Mouse (Mus musculus): ENCODE measurements around the gene Add1. TPM values are rescaled to one million over a fixed set of nuclear protein-coding genes. Genes with fewer than 3 reads are reported as not detected.
"Not testable (repeated sequence)": the region's sequence is repeated elsewhere in the genome, so short reads cannot be mapped to it uniquely, and the experiment has no call there.

Gene Add1
- polyA plus RNA-seq, 1 experiment from 2014 or later: 158 TPM

DNA sequence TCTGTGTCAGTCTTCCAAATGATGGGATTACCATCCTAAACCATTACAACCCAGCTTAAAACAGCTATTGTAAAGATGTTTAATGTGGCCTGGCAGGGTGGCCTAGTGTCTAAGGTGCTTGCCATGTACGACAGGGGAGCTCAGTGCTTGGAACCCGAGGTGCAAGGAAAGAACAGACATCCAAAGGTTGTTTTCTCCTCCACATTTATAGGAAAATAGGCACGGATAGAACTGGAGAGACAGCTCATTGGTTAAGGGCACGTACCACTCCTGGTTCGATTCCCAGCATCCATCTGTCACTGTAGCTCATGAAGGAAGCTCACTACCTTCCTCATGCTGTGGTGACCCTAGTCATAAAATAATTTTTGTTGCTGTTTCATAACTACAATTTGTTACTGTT lies 14.4 kb downstream of the Add1 start:
- Histone ChIP-seq H3K36me3 (ENCODE audit: control insufficient read depth, insufficient read depth) (no peaks in the 10 kb centered on the region), H3K9me3 (replicated peaks; ENCODE audit: control insufficient read depth, low read length) (no peaks in the 10 kb centered on the region), H3K4me3 (ENCODE audit: low read length) (no peak overlapping the region), H3K27me3 (ENCODE audit: control insufficient read depth, insufficient read depth, low read length) (no peaks in the 10 kb centered on the region), H3K4me1 (ENCODE audit: control insufficient read depth, insufficient read depth, low read length) (peaks cover 14% of the 10 kb centered on the region), H3K4me2 (ENCODE audit: low read depth, low read length) (no peak overlapping the region), H3K27ac (ENCODE audit: low read length) (no peak overlapping the region), H3K9ac (ENCODE audit: low read length) (no peak overlapping the region)
- no peak for ATAC-seq (replicated peaks; ENCODE audit: extremely low read depth, insufficient read depth, low FRiP score)
- 86% methylated on average over 5 of the region's 5 CpGs for WGBS

DNA sequence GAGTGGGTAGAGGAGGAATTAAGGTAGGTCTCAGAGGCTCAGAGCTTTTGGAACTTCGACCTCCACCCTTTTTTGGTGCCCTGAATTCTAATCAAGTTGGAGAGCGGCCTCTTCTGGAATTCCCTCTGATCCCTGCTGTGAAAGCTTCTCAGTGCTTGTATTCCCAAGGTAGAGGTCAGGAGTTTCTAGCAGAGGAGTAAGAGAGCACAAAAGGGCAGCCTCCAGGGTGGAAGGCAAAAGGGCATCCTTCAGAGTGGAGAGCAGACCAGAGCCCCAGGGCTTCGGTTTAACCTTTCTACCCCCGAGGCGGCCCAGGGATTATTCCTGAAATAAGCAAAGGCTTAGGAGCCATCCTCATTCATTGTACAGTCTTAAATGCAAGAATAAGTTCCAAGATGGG lies 16.6 kb downstream of the Add1 start:
- Histone ChIP-seq H3K27ac (ENCODE audit: low read length) (no peak overlapping the region), H3K4me3 (ENCODE audit: low read length) (no peak overlapping the region), H3K4me2 (ENCODE audit: low read depth, low read length) (no peak overlapping the region), H3K9me3 (replicated peaks; ENCODE audit: control insufficient read depth, low read length) (no peaks in the 10 kb centered on the region), H3K36me3 (ENCODE audit: control insufficient read depth, insufficient read depth) (no peaks in the 10 kb centered on the region), H3K4me1 (ENCODE audit: control insufficient read depth, insufficient read depth, low read length) (peaks cover 5% of the 10 kb centered on the region), H3K9ac (ENCODE audit: low read length) (no peak overlapping the region), H3K27me3 (ENCODE audit: control insufficient read depth, insufficient read depth, low read length) (no peaks in the 10 kb centered on the region)
- 32% methylated on average over 5 of the region's 5 CpGs for WGBS
- no peak for ATAC-seq (replicated peaks; ENCODE audit: extremely low read depth, insufficient read depth, low FRiP score)

DNA sequence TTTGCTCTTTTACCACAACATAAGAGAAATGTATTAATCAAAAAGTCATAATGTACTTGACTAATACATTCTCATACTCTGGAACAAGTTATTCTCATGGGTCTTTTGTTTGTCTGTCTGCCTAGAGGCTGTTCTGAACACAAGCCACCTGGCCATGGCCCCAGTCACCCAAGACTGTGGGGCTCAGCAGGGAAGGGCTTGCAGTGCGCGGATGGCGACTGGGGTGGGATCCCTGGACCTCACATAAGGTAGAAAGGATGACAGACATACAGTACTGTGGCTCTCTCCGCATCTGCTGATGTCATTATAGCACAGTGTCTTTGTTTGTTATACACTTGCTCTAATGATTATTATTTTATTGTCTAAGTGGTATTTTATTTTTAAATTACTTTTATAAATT lies 17.2 kb downstream of the Add1 start:
- 78% methylated on average over 4 of the region's 4 CpGs for WGBS
- ATAC-seq (replicated peaks; ENCODE audit: extremely low read depth, insufficient read depth, low FRiP score): no peak; the same call in 1 of the 2 replicates
- Histone ChIP-seq H3K27me3 (ENCODE audit: control insufficient read depth, insufficient read depth, low read length) (no peaks in the 10 kb centered on the region), H3K9me3 (replicated peaks; ENCODE audit: control insufficient read depth, low read length) (no peaks in the 10 kb centered on the region), H3K4me3 (ENCODE audit: low read length) (no peak overlapping the region), H3K9ac (ENCODE audit: low read length) (no peak overlapping the region), H3K27ac (ENCODE audit: low read length) (no peak overlapping the region), H3K36me3 (ENCODE audit: control insufficient read depth, insufficient read depth) (no peaks in the 10 kb centered on the region), H3K4me1 (ENCODE audit: control insufficient read depth, insufficient read depth, low read length) (peaks cover 5% of the 10 kb centered on the region), H3K4me2 (ENCODE audit: low read depth, low read length) (no peak overlapping the region)

DNA sequence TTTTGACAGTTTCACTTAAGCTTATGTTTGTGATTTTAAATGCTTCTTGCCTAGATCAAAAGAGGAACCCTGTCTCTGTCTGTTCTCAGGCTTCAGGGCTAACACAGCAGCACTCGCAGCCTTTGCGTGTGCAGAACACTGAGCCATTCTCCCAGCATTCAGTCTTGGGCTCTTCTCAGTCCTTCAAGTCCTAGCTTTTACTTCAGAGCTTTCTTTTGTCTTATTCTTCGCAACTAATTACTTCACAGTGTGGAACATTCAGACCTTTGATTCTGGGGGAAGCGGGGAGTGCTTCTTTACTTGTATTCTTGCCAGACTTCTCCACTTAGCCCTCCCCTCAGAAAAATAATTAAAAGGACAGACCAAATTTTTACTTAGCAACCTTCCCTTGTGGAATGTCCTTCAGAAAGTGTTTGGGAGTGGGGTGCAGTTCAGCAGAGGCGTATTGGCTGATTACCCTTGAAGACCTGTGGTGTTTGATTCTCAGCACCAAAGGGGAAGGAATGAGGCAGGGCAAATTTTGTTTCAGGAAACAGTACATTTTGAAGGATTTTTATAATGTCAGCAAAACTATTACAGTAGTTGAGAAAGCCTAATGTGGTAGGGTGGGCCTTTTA lies 18.0 kb downstream of the Add1 start:
- no peak overlapping the region for H3K4me2 ChIP-seq (ENCODE audit: low read depth, low read length)
- 76% methylated on average over 5 of the region's 5 CpGs for WGBS
- no peak overlapping the region for H3K4me3 ChIP-seq (ENCODE audit: low read length)
- H3K9ac ChIP-seq (ENCODE audit: low read length): no peak overlapping the region
- H3K27ac ChIP-seq (ENCODE audit: low read length): no peak overlapping the region
- H3K36me3 ChIP-seq (ENCODE audit: control insufficient read depth, insufficient read depth): no peaks in the 10 kb centered on the region
- no peaks in the 10 kb centered on the region for H3K9me3 ChIP-seq (replicated peaks; ENCODE audit: control insufficient read depth, low read length)
- no peaks in the 10 kb centered on the region for H3K27me3 ChIP-seq (ENCODE audit: control insufficient read depth, insufficient read depth, low read length)
- peaks cover 5% of the 10 kb centered on the region for H3K4me1 ChIP-seq (ENCODE audit: control insufficient read depth, insufficient read depth, low read length)
- ATAC-seq (replicated peaks; ENCODE audit: extremely low read depth, insufficient read depth, low FRiP score): no peak

DNA sequence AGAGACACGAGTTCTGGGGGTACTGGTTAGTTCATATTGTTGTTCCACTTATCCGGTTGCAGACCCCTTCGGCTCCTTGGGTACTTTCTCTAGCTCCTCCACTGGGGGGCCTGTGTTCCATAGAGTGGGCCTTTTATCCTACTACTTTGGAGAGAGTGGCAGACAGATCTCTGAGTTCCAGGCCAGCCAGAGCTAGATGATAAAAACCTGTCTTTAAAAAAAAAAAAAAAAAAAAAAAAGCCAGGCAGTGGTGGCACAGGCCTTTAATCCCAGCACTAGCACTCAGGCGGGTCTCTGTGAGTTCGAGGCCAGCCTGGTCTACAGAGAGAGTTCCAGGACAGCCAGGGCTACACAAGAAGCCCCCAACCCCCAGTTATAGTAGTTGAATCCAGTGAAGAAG lies 18.8 kb downstream of the Add1 start:
- not testable (repeated sequence) for ATAC-seq (replicated peaks; ENCODE audit: extremely low read depth, insufficient read depth, low FRiP score); H3K27ac ChIP-seq (ENCODE audit: low read length); H3K27me3 ChIP-seq (ENCODE audit: control insufficient read depth, insufficient read depth, low read length); H3K9ac ChIP-seq (ENCODE audit: low read length); H3K36me3 ChIP-seq (ENCODE audit: control insufficient read depth, insufficient read depth); H3K4me2 ChIP-seq (ENCODE audit: low read depth, low read length); H3K4me3 ChIP-seq (ENCODE audit: low read length); H3K9me3 ChIP-seq (replicated peaks; ENCODE audit: control insufficient read depth, low read length); H3K4me1 ChIP-seq (ENCODE audit: control insufficient read depth, insufficient read depth, low read length)
- 95% methylated on average over 5 of the region's 5 CpGs for WGBS

DNA sequence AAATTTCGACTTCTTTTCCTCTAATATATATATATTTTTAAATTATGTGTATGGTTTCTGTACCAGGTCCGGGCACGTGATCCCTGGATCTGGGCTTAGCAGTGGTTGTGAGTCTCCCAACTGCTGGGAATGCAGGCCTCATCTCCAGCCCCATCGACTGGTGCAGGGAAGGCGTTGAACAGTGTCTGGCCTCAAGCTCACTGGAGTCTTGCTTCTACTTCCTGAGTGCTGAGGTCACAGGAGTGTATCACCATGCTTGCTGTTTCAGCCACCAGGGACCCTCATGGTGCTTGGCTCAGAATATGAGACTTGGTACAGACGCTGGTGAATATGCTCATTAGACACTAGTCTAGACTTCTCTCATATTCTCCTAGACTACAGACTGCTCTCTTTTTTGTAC lies 19.2 kb downstream of the Add1 start:
- no peak overlapping the region for H3K9ac ChIP-seq (ENCODE audit: low read length)
- no peak overlapping the region for H3K4me3 ChIP-seq (ENCODE audit: low read length)
- H3K36me3 ChIP-seq (ENCODE audit: control insufficient read depth, insufficient read depth): no peaks in the 10 kb centered on the region
- H3K27me3 ChIP-seq (ENCODE audit: control insufficient read depth, insufficient read depth, low read length): no peaks in the 10 kb centered on the region
- peaks cover 2% of the 10 kb centered on the region for H3K4me1 ChIP-seq (ENCODE audit: control insufficient read depth, insufficient read depth, low read length)
- H3K4me2 ChIP-seq (ENCODE audit: low read depth, low read length): no peak overlapping the region
- no peaks in the 10 kb centered on the region for H3K9me3 ChIP-seq (replicated peaks; ENCODE audit: control insufficient read depth, low read length)
- no peak for ATAC-seq (replicated peaks; ENCODE audit: extremely low read depth, insufficient read depth, low FRiP score)
- WGBS: 85% methylated on average over 6 of the region's 6 CpGs
- H3K27ac ChIP-seq (ENCODE audit: low read length): no peak overlapping the region

DNA sequence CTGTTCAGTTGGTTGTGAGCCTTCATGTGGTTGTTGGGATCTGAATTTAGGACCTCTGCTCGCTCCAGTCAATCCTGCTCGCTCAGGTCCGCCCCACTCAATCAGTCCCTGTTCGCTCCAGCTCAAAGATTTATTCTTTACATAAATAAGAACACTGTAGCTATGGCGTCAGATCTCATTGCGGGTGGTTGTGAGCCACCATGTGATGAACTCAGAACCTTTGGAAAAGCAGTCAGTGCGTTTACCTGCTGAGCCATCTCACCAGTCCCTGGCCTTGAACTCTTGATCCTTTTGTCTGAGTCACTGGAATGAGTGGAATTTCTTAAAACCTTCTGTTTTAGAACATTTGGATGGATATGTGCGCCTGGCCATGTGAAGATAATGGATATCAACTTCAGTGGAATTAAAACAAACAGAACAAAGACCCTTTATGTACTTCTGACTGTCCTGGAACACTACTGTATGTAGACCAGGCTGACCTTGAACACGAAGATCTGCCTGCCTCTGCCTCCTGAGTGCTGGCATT lies 19.8 kb downstream of the Add1 start:
- 93% methylated on average over 9 of the region's 9 CpGs for WGBS
- ATAC-seq (replicated peaks; ENCODE audit: extremely low read depth, insufficient read depth, low FRiP score): no peak
- H3K9me3 ChIP-seq (replicated peaks; ENCODE audit: control insufficient read depth, low read length): no peaks in the 10 kb centered on the region
- no peak overlapping the region for H3K27ac ChIP-seq (ENCODE audit: low read length)
- no peak overlapping the region for H3K9ac ChIP-seq (ENCODE audit: low read length)
- peaks cover 2% of the 10 kb centered on the region for H3K4me1 ChIP-seq (ENCODE audit: control insufficient read depth, insufficient read depth, low read length)
- H3K4me3 ChIP-seq (ENCODE audit: low read length): no peak overlapping the region
- H3K27me3 ChIP-seq (ENCODE audit: control insufficient read depth, insufficient read depth, low read length): no peaks in the 10 kb centered on the region
- no peak overlapping the region for H3K4me2 ChIP-seq (ENCODE audit: low read depth, low read length)
- no peaks in the 10 kb centered on the region for H3K36me3 ChIP-seq (ENCODE audit: control insufficient read depth, insufficient read depth)

DNA sequence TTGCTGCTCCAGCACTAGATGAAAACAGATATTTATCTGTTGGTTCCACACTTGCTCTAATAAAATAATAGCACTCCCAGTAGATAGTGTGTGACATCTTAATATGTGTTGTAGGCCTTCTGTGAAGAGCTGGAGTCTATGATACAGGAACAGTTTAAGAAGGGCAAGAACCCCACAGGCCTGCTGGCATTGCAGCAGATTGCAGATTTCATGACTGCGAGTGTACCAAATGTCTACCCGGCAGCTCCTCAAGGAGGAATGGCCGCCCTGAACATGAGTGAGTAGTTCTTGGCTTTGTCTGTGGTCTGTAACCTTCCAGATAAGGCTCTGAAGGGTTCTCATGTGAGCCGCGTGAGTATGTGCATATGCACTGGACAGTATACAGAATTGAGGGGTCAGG lies 31.1 kb downstream of the Add1 start:
- no peak overlapping the region for H3K9ac ChIP-seq (ENCODE audit: low read length)
- WGBS: 81% methylated on average over 5 of the region's 5 CpGs
- no peak overlapping the region for H3K27ac ChIP-seq (ENCODE audit: low read length)
- H3K9me3 ChIP-seq (replicated peaks; ENCODE audit: control insufficient read depth, low read length): no peaks in the 10 kb centered on the region
- H3K36me3 ChIP-seq (ENCODE audit: control insufficient read depth, insufficient read depth): peaks cover 28% of the 10 kb centered on the region
- no peaks in the 10 kb centered on the region for H3K27me3 ChIP-seq (ENCODE audit: control insufficient read depth, insufficient read depth, low read length)
- H3K4me2 ChIP-seq (ENCODE audit: low read depth, low read length): no peak overlapping the region
- H3K4me1 ChIP-seq (ENCODE audit: control insufficient read depth, insufficient read depth, low read length): 0 out of 2 replicates have a peak, but pooled peaks cover 3% of the 10 kb centered on the region
- no peak overlapping the region for H3K4me3 ChIP-seq (ENCODE audit: low read length)
- ATAC-seq (replicated peaks; ENCODE audit: extremely low read depth, insufficient read depth, low FRiP score): no peak

DNA sequence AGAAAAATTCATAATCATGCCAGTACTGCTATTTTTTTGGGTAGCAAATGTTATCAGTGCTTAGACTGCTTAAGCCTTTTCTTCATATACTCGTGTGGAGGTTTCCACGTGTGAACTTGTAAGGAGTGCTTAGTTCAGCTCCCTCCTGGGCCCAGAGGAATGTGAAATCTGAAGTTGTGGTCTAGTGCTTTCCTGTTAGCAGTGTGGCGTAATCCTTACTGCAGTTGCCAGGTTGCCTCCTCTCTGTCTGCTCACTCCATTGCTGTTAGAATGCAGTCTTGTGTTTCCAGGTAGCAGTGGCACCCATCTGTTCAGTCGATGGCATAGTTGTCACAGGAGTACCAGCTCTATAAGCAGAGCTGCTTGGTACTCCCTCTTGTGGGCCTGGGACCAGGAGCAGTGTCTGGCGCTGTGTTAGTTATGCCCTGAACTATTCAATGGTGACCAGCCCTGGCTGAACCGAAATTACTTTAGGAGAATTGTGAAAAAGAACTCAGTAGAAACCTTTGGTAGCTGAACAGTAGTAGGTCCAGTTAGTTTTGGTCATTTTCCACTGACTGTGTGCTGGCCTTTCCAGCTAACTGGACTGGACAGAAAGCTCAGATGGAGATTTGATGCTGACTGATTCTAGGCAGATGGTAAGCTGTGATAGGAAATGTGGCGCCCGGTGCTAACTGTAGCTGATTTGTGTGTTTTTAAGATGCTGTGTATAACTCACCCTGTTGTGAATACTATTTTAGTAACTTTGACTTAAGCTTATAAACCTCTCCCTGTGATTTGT lies 33.8 kb downstream of the Add1 start:
- Histone ChIP-seq H3K36me3 (ENCODE audit: control insufficient read depth, insufficient read depth) (peaks cover 43% of the 10 kb centered on the region), H3K27me3 (ENCODE audit: control insufficient read depth, insufficient read depth, low read length) (no peaks in the 10 kb centered on the region), H3K4me1 (ENCODE audit: control insufficient read depth, insufficient read depth, low read length) (0 out of 2 replicates have a peak, but pooled peaks cover 3% of the 10 kb centered on the region), H3K4me3 (ENCODE audit: low read length) (no peak overlapping the region), H3K27ac (ENCODE audit: low read length) (no peak overlapping the region), H3K9ac (ENCODE audit: low read length) (no peak overlapping the region), H3K9me3 (replicated peaks; ENCODE audit: control insufficient read depth, low read length) (no peaks in the 10 kb centered on the region), H3K4me2 (ENCODE audit: low read depth, low read length) (no peak overlapping the region)
- WGBS: 75% methylated on average over 8 of the region's 8 CpGs
- ATAC-seq (replicated peaks; ENCODE audit: extremely low read depth, insufficient read depth, low FRiP score): no peak
